Mouse (Mus musculus): ENCODE measurements around the gene Orai1. TPM values are rescaled to one million over a fixed set of nuclear protein-coding genes. Genes with fewer than 3 reads are reported as not detected.

Gene Orai1
- polyA plus RNA-seq, 1 experiment from 2014 or later = 20.0 TPM

GRCm38 (mm10) chr5:123076419-123077281 lies 61.8 kb downstream of the Orai1 start:
- 2% methylated on average over 35 of the region's 35 CpGs for WGBS
- peak; percentile 86 for ATAC-seq (ENCODE audit: borderline replicate concordance, extremely low read depth, low FRiP score, low TSS enrichment)
- no peaks in the 10 kb centered on the region for H3K9me3 ChIP-seq
- H3K4me1 ChIP-seq = peaks cover 23% of the 10 kb centered on the region
- peak overlapping the region; percentile 76 for H3K4me3 ChIP-seq
- peak overlapping the region; percentile 66 for H3K27ac ChIP-seq
- H3K27me3 ChIP-seq = no peaks in the 10 kb centered on the region
- H3K9ac ChIP-seq = peak overlapping the region; percentile 74
- H3K4me2 ChIP-seq = peak overlapping the region; percentile 98
- no peaks in the 10 kb centered on the region for H3K36me3 ChIP-seq

DNA sequence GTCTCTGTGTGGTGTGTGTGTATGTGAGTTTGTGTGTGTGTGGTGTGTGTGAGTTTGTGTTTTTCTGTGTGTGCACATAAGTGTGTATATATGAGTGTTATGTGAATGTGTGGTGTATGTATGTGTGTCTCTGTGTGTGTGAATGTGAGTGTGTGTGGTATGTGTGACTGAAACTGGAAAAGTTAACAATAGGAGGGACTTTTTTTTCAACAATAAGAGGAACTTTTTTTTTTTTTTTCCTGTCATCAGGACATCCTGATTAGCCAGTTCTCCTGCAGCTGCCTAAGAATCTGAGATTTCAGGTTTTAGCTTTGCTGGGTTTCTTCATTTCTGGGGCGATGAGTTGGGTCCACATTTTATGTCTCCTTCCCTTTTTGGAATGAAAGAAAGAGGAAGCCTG lies 64.7 kb downstream of the Orai1 start:
- no peak overlapping the region for H3K9ac ChIP-seq
- H3K27me3 ChIP-seq = no peaks in the 10 kb centered on the region
- peak overlapping the region; percentile 48; the same call in 1 of the 2 replicates for H3K27ac ChIP-seq
- H3K4me3 ChIP-seq = no peak overlapping the region
- H3K9me3 ChIP-seq = no peaks in the 10 kb centered on the region
- no peak overlapping the region for H3K4me2 ChIP-seq
- H3K36me3 ChIP-seq = no peaks in the 10 kb centered on the region
- WGBS = 68% methylated on average over 1 of the region's 1 CpGs
- no peak for ATAC-seq (ENCODE audit: borderline replicate concordance, extremely low read depth, low FRiP score, low TSS enrichment)
- H3K4me1 ChIP-seq = peaks cover 23% of the 10 kb centered on the region

- no peaks in the 10 kb centered on the region for H3K9me3 ChIP-seq
- no peaks in the 10 kb centered on the region for H3K36me3 ChIP-seq
- WGBS = 45% methylated on average over 8 of the region's 8 CpGs
- no peak overlapping the region for H3K9ac ChIP-seq
- H3K4me3 ChIP-seq = no peak overlapping the region
- peaks cover 23% of the 10 kb centered on the region for H3K4me1 ChIP-seq
- peak overlapping the region; percentile 48; the same call in 1 of the 2 replicates for H3K27ac ChIP-seq
- no peak for ATAC-seq (ENCODE audit: borderline replicate concordance, extremely low read depth, low FRiP score, low TSS enrichment)
- H3K27me3 ChIP-seq = no peaks in the 10 kb centered on the region
- no peak overlapping the region for H3K4me2 ChIP-seq
These were observed 65.2 kb downstream of the Orai1 start for GRCm38 (mm10) chr5:123080041-123080440.

Other genes with a start within 250 kb of the Orai1 start
- 35.0 and 36.4 TPM in 2 replicates for gene Camkk2, start 235.7 kb upstream of the Orai1 start, polyA plus RNA-seq (2015; fragmentation: Nextera tagmentation; extraction: Ambion mirVana)
- 431 and 432 TPM in 2 replicates for gene Anapc5, start 193.7 kb upstream of the Orai1 start, polyA plus RNA-seq (2015; fragmentation: Nextera tagmentation; extraction: Ambion mirVana)
- 30.9 and 31.9 TPM in 2 replicates for gene Rnf34, start 165.0 kb upstream of the Orai1 start, polyA plus RNA-seq (2015; fragmentation: Nextera tagmentation; extraction: Ambion mirVana)
- gene Kdm2b, start 25.3 kb upstream of the Orai1 start, polyA plus RNA-seq (2015; fragmentation: Nextera tagmentation; extraction: Ambion mirVana) = 36.4 and 38.1 TPM in 2 replicates
- 1.3 and 1.5 TPM in 2 replicates for gene Morn3, start 31.9 kb downstream of the Orai1 start, polyA plus RNA-seq (2015; fragmentation: Nextera tagmentation; extraction: Ambion mirVana)
- gene Tmem120b, start 53.3 kb downstream of the Orai1 start, polyA plus RNA-seq (2015; fragmentation: Nextera tagmentation; extraction: Ambion mirVana) = 12.8 and 14.0 TPM in 2 replicates
- gene Rhof, start 117.6 kb downstream of the Orai1 start, polyA plus RNA-seq (2015; fragmentation: Nextera tagmentation; extraction: Ambion mirVana) = 2.7 and 2.8 TPM in 2 replicates
- 8.7 and 9.2 TPM in 2 replicates for gene Setd1b, start 127.1 kb downstream of the Orai1 start, polyA plus RNA-seq (2015; fragmentation: Nextera tagmentation; extraction: Ambion mirVana)
- gene Psmd9, start 154.3 kb downstream of the Orai1 start, polyA plus RNA-seq (2015; fragmentation: Nextera tagmentation; extraction: Ambion mirVana) = 85.3 and 88.7 TPM in 2 replicates
- 0.72 TPM in 1 of 2 replicates, not detected in the other for gene Hpd, start 167.7 kb downstream of the Orai1 start, polyA plus RNA-seq (2015; fragmentation: Nextera tagmentation; extraction: Ambion mirVana)
- gene Wdr66, start 237.0 kb downstream of the Orai1 start, polyA plus RNA-seq (2015; fragmentation: Nextera tagmentation; extraction: Ambion mirVana) = 0.84 and 1.00 TPM in 2 replicates

Measured in lung, embryonic 15.5 days (tissue).